Mouse (Mus musculus) C2C12 (cell line): ENCODE data around the gene Kif3b.

Source experiments
- CEBPB ChIP-seq: IDR thresholded peaks from one replicate; pipeline ENCODE4 v1.6.1; 2011; ENCODE audit warnings: low read depth, mild to moderate bottlenecking, control low read depth, moderate library complexity
- CTCF ChIP-seq: IDR thresholded peaks from one replicate; pipeline ENCODE4 v1.5.1; 2011; ENCODE audit not compliant: control insufficient read depth, insufficient read depth, insufficient read length
- MAX ChIP-seq: IDR thresholded peaks from one replicate; pipeline ENCODE4 v1.6.1; 2011; ENCODE audit warnings: mild to moderate bottlenecking, control low read depth
- MYOD1 ChIP-seq: IDR thresholded peaks from one replicate; pipeline ENCODE4 v1.6.1; 2011; ENCODE audit warnings: low read depth; ENCODE audit not compliant: control insufficient read depth, insufficient read length
- MYOG ChIP-seq: IDR thresholded peaks from one replicate; pipeline ENCODE4 v1.6.1; 2011; ENCODE audit not compliant: control insufficient read depth, insufficient read length; ENCODE audit errors: extremely low read depth
- USF1 ChIP-seq: IDR thresholded peaks from one replicate; pipeline ENCODE4 v1.6.1; 2011; ENCODE audit warnings: low read depth, mild to moderate bottlenecking, control low read depth, moderate library complexity

DNA sequence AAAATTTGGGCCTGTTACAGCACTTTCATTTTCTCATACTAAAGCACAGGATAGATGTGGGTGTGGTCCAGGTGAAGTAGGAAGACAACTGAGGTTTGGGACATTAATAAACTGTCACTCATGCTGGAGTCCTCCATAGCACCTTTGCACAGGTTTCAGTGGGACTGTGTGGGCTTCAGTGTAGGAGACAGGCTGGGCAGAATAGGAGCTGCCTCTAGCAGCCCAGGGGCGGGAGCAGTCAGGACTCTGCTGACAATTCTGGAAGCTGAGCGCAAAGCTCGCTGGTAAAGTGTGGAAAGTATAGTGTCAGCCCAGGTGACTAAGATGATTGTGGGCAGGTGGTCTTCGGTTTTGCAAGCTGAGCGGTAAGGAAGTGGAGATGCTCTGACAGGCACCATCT lies 9.9 kb downstream of the Kif3b start:
- no peak for TF ChIP-seq CTCF
- no peak for TF ChIP-seq MAX
- no peak for TF ChIP-seq USF1
- no peak for TF ChIP-seq MYOG
- no peak for TF ChIP-seq CEBPB
- no peak for TF ChIP-seq MYOD1
